Mouse (Mus musculus) adrenal gland, postnatal 14 days (tissue): ENCODE data around the gene Serpina3k. TPM values are rescaled to one million over a fixed set of nuclear protein-coding genes. Genes with fewer than 3 reads are reported as not detected.
"Not testable (repeated sequence)": the region's sequence is repeated elsewhere in the genome, so short reads cannot be mapped to it uniquely, and the experiment has no call there.

ENCODE experiments used
- DNase-seq: peaks from one replicate; pipeline ENCODE4 v3.0.0; 2021; ENCODE audit warnings: mixed read lengths
- long read RNA-seq, 2 experiments: library from polyadenylated mRNA; stranded (forward); transcript quantifications; one replicate each; pipeline ENCODE4 v2.0.0; 2021
- total RNA-seq: library from RNA; stranded (reverse); gene quantifications from 2 replicates; pipeline ENCODE4 v1.2.3, GENCODE M21; 2021

Gene Serpina3k
- total RNA-seq, result 22.0 and 379 TPM in 2 replicates
- long read RNA-seq, experiment 1, transcript Serpina3k-201 (5 exons, 2,057 nt), result major isoform, 18 of 19 reads
- long read RNA-seq, experiment 1, partial matches to known transcripts, result 1 of 19 reads
- long read RNA-seq, experiment 1, other reads (novel, unspliced or antisense), result 0 of 19 reads
- long read RNA-seq, experiment 2, transcript Serpina3k-201 (5 exons, 2,057 nt), result major isoform, 543 of 621 reads
- long read RNA-seq, experiment 2, partial matches to known transcripts, result 34 of 621 reads
- long read RNA-seq, experiment 2, other reads (novel, unspliced or antisense), result 44 of 621 reads

DNA sequence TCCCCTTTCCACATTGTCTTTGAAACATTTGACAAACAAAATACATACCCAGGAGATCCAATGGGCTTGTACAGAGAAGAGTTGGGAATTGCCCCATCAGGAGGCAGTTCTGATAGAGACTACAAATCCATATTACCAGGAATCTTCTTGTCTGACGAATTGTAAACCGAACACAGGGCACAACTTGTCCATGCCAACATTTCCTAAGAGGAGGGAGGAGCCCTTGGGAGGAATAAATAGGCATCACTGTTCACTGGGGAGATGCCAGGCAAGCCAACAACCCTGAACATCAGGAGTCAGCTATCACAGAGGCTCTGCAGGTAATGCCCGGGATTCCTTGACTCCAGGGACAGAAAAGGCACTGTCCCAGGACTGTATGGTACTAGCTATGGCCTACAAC, at the start of gene Serpina3k, which contains the start of gene Serpina3m:
TSS of gene Serpina3k (plus strand) at position 261 of the 400 bp plus-strand sequence.
TSS of gene Serpina3m (plus strand) at position 261 of the 400 bp plus-strand sequence.
- not testable (repeated sequence) for DNase-seq

- DNase-seq, result no peak
Measured at GRCm38 (mm10) chr12:104289872-104290271, 48.4 kb upstream of the Serpina3k start.

DNA sequence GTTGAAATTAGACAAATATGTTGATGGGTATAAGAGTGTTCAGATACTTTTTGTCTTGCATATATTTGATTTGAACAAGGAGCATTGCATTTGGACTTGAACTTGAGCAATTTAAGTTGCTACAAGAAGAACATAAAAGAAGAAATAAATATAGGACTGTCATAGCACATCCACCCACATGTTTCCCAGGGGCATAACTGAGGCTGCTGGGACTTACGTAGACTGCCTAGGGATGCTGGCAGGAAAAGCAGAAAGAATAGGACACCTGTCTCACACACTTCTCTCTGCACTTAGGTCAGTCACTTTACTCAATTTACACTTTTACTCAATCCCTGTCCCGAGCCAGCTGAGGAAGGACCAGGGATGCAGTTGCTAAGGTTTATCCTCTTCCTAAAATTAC, 44.3 kb upstream of the Serpina3k start:
- DNase-seq, result no peak

DNA sequence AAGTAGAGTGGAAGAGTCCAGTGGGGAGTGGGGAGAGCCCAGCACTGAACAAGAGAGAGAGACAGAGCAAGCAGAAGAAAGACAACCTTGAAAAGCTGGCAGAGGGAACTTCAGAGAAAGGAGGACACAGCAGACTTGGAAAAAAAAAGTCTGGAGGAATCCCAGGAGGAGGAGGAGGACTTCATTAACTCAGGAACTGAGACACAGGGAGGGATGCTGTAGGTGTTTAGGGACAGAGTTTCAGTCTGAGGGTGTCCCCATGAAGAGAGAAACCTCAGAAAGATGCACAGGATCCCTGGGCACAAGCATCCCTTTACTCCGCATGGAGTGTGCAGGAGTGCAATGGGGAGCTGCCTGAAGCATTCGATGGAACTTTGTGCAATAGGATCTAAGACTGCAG, 40.2 kb upstream of the Serpina3k start:
- DNase-seq, result no peak

- DNase-seq, result no peak
Measured at GRCm38 (mm10) chr12:104305991-104306390, 32.3 kb upstream of the Serpina3k start.

GRCm38 (mm10) chr12:104314253-104314652, 24.0 kb upstream of the Serpina3k start, which contains the start of gene Serpina3j:
Gene Serpina3j (plus strand): TSS chr12:104314553.
- no peak for DNase-seq

DNA sequence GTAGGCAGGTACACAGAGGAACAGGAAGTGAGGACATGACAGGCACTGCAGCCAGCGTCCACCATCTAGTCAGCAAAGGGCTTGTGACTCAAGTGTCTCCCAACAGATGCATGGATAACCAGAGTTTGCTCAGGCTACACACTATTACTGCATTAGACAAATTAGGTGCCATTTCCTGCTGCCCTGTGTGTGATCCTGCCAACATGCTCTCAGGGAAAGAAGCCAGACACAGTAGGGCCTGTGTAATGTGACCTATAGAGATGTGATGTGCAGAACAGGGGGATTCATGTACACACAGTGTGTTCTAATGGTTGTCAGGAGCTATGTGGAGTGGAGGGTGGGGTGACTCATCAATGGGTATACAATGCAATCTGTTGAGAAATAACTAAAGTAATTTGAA, 15.8 kb upstream of the Serpina3k start:
- no peak for DNase-seq

DNA sequence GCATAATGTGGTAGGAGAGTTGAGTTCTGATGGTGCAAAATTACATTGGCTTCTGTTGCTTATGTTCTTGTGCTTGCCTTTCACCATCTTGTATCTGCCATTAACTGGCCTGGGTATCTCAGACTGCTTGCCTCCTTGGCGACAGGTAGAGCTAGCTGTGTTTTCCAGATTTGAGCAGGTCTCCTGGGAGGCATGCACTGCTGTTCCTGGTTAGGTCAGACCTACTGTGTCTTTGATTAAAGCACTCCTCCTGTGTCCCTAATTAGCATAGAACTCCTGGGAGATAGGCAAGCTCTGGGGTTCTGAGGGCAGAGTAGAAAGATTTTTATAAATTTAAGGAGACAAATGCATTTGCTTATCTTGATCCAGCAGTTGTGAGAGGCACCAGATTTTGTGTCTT, 6.6 kb upstream of the Serpina3k start:
- DNase-seq, result no peak

DNA sequence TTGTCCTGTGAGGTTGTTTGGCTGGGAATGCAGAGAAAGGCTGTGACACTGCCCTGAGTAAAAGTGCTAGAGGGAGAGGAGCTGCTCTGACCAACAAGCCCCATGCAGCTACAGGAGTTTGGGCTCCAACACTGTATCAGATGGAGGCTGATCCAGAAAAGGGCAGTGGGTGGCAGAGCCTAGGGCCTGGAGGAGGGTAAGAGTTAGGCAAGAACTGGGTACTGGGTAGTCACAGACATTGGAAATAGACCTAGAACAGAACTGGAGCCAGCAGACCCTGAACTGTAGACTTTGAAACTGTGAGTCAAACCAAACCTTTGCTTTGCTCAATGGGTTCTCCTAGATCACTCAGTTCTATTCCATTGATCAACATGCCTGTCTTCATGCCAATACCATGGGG, 1.4 kb upstream of the Serpina3k start:
- DNase-seq, result not testable (repeated sequence)

DNA sequence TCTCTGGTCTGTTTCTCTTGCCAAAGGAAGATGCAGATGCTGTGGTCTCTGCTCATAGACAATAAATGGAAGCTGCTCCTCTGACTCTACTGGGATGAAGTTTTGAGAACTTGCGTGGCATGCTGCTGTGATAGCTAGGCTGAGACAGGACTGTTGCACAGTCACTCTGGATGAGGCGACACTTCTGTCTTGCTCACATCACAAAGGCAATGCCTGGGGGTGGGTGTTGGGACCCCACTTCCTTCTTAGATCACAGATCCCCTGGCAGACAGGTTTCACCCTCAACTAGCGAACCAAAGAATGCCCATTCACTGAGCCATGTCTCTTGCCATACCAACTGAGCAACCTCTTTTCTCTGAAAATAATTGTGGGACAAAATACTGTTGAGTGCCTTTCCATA, 419 bp downstream of the Serpina3k start:
- no peak for DNase-seq

DNA sequence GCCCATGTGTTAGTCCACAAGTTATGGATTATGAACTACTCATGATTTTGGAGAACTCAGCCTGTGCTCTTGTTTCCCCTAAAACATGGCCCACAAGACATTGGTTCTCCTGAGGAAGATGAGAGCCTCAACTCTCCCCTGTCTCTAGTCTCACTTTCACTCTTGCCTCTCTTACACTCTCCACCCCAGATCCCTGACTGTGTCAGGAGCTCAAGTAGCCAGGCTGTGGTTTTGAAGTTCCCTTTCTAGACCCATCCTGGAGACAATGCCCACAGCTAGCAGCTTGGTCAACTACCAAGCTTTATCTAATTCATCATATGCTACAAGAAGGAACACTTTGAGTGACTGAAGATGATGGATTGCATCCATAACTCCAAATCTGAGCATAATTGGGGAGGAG, 4.2 kb downstream of the Serpina3k start:
- not testable (repeated sequence) for DNase-seq

GRCm38 (mm10) chr12:104345181-104345580, 6.9 kb downstream of the Serpina3k start:
- DNase-seq, result no peak

GRCm38 (mm10) chr12:104345707-104346106, 7.4 kb downstream of the Serpina3k start:
- no peak for DNase-seq

GRCm38 (mm10) chr12:104347091-104347490, 8.8 kb downstream of the Serpina3k start:
- no peak for DNase-seq

GRCm38 (mm10) chr12:104351812-104352211, 13.5 kb downstream of the Serpina3k start:
- peak; percentile 59 for DNase-seq

GRCm38 (mm10) chr12:104356006-104356405, 17.7 kb downstream of the Serpina3k start:
- no peak for DNase-seq

GRCm38 (mm10) chr12:104369986-104370385, 31.7 kb downstream of the Serpina3k start:
- no peak for DNase-seq

DNA sequence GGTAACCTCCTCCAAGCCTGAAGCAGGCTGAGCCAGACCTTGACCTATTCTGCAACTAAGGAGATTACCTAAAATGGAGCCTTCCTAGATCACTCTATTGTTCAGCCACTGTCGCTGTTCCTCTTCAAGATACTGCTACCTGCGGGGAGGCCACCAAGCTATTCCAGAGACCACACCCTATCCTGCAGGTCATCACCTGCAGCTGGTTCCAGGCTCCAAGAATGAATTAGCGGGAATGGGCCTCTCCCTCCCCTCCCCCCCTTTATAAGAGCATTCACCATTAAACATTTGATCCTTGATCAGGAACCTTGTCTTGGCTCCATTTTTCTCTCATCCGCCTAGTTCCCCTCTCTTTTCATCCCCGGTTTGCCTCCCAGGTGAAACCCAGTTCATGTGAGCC, 38.9 kb downstream of the Serpina3k start:
- not testable (repeated sequence) for DNase-seq

GRCm38 (mm10) chr12:104378351-104378750, 40.1 kb downstream of the Serpina3k start:
- DNase-seq, result not testable (repeated sequence)

- DNase-seq, result not testable (repeated sequence)
Measured at GRCm38 (mm10) chr12:104378815-104379214, 40.5 kb downstream of the Serpina3k start.

GRCm38 (mm10) chr12:104379856-104380255, 41.6 kb downstream of the Serpina3k start:
- DNase-seq, result no peak

- not testable (repeated sequence) for DNase-seq
Measured at GRCm38 (mm10) chr12:104381071-104381604, 42.9 kb downstream of the Serpina3k start.

DNA sequence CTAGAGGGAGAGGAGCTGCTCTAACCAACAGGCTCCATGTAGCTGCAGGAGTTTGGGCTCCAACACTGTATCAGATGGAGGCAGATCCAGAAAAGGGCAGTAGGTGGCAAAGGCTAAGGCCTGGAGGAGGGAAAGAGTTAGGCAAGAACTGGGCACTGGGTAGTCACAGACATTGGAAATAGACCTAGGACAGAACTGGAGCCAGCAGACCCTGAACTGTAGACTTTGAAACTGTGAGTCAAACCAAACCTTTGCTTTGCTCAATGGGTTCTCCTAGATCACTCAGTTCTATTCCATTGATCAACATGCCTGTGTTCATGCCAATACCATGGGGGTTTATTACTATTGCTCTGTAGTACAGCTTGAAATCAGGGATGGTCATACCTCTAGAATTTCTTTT, 47.7 kb downstream of the Serpina3k start:
- DNase-seq, result not testable (repeated sequence)

GRCm38 (mm10) chr12:104386878-104387277, 48.6 kb downstream of the Serpina3k start:
- DNase-seq, result not testable (repeated sequence)
